8 mouse cellular contexts compared by ENCODE assay signal in genomic region chr6:51333722-51334360, GRCm38 (mm10).
DNase-seq lines count a peak whose midpoint lies in the region; ATAC-seq and TF ChIP-seq lines count a peak whose summit lies in the region.

No protein-coding gene starts in this region.

- 29% methylated on average over 7 of the region's 7 CpGs for whole genome bisulfite sequencing in lung, embryonic 14.5 days
- 26% methylated on average over 7 of the region's 7 CpGs for WGBS in heart, embryonic 10.5 days

- H3K4me3 ChIP-seq in lung, embryonic 14.5 days (ENCODE audit: low read depth, low read length): no peak overlapping the region
- H3K4me3 ChIP-seq in heart, embryonic 10.5 days: no peak overlapping the region

- H3K4me2 ChIP-seq in lung, embryonic 14.5 days: no peak overlapping the region

- no peak overlapping the region for H3K9ac ChIP-seq in lung, embryonic 14.5 days

- DNase-seq in lung, embryonic 14.5 days: peak; percentile 56
- DNase-seq in lung, postnatal 25 days (ENCODE audit: low spot score): no peak
- DNase-seq in heart, embryonic 10.5 days (ENCODE audit: low spot score): no peak
- DNase-seq in kidney, adult 9 months: peak; percentile 17
- DNase-seq in skeletal muscle tissue, adult 2 months (ENCODE audit: low read depth, low spot score): peak; percentile 48
- no peak for DNase-seq in spleen, postnatal 14 days (ENCODE audit: low spot score in 2 of 2)
- DNase-seq in left cerebral cortex, adult 18-20 months (ENCODE audit: low spot score in 2 of 2): no peak
- no peak for DNase-seq in cerebellum, adult 18-20 months

- no peak for TF ChIP-seq CTCF in lung, embryonic 14.5 days (IDR thresholded peaks at IDR 0.05; ENCODE audit: low read depth)

- no peaks in the 10 kb centered on the region for H3K36me3 ChIP-seq in lung, embryonic 14.5 days (ENCODE audit: insufficient read depth)
- H3K36me3 ChIP-seq in heart, embryonic 10.5 days: no peaks in the 10 kb centered on the region

- H3K9me3 ChIP-seq in lung, embryonic 14.5 days (ENCODE audit: low read depth, low read length): no peaks in the 10 kb centered on the region
- H3K9me3 ChIP-seq in heart, embryonic 10.5 days: no peaks in the 10 kb centered on the region

- H3K27me3 ChIP-seq in lung, embryonic 14.5 days (ENCODE audit: insufficient read depth, low read length): no peaks in the 10 kb centered on the region
- 0 out of 2 replicates have a peak, but pooled peaks cover 4% of the 10 kb centered on the region for H3K27me3 ChIP-seq in heart, embryonic 10.5 days (ENCODE audit: insufficient read depth, poor library complexity, severe bottlenecking)

- H3K4me1 ChIP-seq in lung, embryonic 14.5 days (ENCODE audit: insufficient read depth): peaks cover 8% of the 10 kb centered on the region; the same call in 1 of the 2 replicates
- peaks cover 35% of the 10 kb centered on the region for H3K4me1 ChIP-seq in heart, embryonic 10.5 days

- peak; percentile 68 for ATAC-seq in lung, embryonic 14.5 days (ENCODE audit: insufficient read depth)

- H3K27ac ChIP-seq in lung, embryonic 14.5 days (ENCODE audit: low read depth): peak overlapping the region; percentile 72
- peak overlapping the region; percentile 77; the same call in 1 of the 2 replicates for H3K27ac ChIP-seq in heart, embryonic 10.5 days

Comparison
In these comparisons a context has a peak if more than half of its experiments do, and no peak if none do; other contexts are left out.
1. DNase-seq: peak in lung, embryonic 14.5 days (single experiment), kidney, adult 9 months (single experiment) and skeletal muscle tissue, adult 2 months (single experiment); none in lung, postnatal 25 days (single experiment), heart, embryonic 10.5 days (single experiment), spleen, postnatal 14 days (0 of 2), left cerebral cortex, adult 18-20 months (0 of 2) and cerebellum, adult 18-20 months (0 of 2).